Mouse (Mus musculus) heart, embryonic 15.5 days (tissue): Measurements from ENCODE around the gene Ppp2ca. TPM values are rescaled to one million over a fixed set of nuclear protein-coding genes. Genes with fewer than 3 reads are reported as not detected.
A peak's percentile ranks its signal among the peaks of the same experiment; 100 is the strongest.

ENCODE experiments used
- ATAC-seq: fragments of 200-750 bp; cut with Nextera tagmentation; replicated peaks from 2 replicates; pipeline ENCODE4 v1.8.0; 2017; ENCODE audit warnings: low read depth, moderate TSS enrichment; ENCODE audit not compliant: insufficient number of reproducible peaks, insufficient read depth, low FRiP score
- H3K27ac ChIP-seq: fragments of 300-500 bp; sonication (generic); 2 replicates; pipeline ENCODE4 v1.5.1; 2015; ENCODE audit warnings: mild to moderate bottlenecking, inconsistent platforms
- H3K27me3 ChIP-seq: fragments of 300-500 bp; sonication (generic); 2 replicates; pipeline ENCODE4 v1.6.1; 2015; ENCODE audit warnings: inconsistent platforms
- H3K36me3 ChIP-seq: fragments of 300-500 bp; sonication (generic); 2 replicates; pipeline ENCODE4 v1.6.1; 2015; ENCODE audit warnings: mild to moderate bottlenecking, inconsistent platforms
- H3K4me1 ChIP-seq: fragments of 300-500 bp; sonication (generic); replicated peaks from 2 replicates; pipeline ENCODE4 v1.6.1; 2015; ENCODE audit warnings: inconsistent platforms
- H3K4me2 ChIP-seq: fragments of 300-500 bp; sonication (generic); 2 replicates; pipeline ENCODE4 v1.6.1; 2015; ENCODE audit warnings: inconsistent platforms, mild to moderate bottlenecking, moderate library complexity
- H3K4me3 ChIP-seq: fragments of 300-500 bp; sonication (generic); 2 replicates; pipeline ENCODE4 v1.5.1; 2015; ENCODE audit warnings: mild to moderate bottlenecking, inconsistent platforms
- H3K9ac ChIP-seq: fragments of 300-500 bp; sonication (generic); 2 replicates; pipeline ENCODE4 v1.6.1; 2015; ENCODE audit warnings: mild to moderate bottlenecking, inconsistent platforms
- H3K9me3 ChIP-seq: fragments of 300-500 bp; sonication (generic); replicated peaks from 2 replicates; pipeline ENCODE4 v1.6.1; 2016; ENCODE audit warnings: inconsistent platforms
- WGBS: fragments of 180-500 bp; shearing (Covaris S2); methylation state at CpG from one replicate; pipeline ENCODE4 v1.1.7; 2015; ENCODE audit warnings: mixed read lengths; 5-methylcytosine and 5-hydroxymethylcytosine counted together
- polyA plus RNA-seq: library from polyadenylated mRNA; unstranded; fragments of >200 nt; fragmentation: Nextera tagmentation; extraction: Ambion mirVana; gene quantifications from 2 replicates; pipeline ENCODE4 v1.2.1, GENCODE M21; 2015

Gene Ppp2ca
- 62.0 and 67.0 TPM in 2 replicates for polyA plus RNA-seq

DNA sequence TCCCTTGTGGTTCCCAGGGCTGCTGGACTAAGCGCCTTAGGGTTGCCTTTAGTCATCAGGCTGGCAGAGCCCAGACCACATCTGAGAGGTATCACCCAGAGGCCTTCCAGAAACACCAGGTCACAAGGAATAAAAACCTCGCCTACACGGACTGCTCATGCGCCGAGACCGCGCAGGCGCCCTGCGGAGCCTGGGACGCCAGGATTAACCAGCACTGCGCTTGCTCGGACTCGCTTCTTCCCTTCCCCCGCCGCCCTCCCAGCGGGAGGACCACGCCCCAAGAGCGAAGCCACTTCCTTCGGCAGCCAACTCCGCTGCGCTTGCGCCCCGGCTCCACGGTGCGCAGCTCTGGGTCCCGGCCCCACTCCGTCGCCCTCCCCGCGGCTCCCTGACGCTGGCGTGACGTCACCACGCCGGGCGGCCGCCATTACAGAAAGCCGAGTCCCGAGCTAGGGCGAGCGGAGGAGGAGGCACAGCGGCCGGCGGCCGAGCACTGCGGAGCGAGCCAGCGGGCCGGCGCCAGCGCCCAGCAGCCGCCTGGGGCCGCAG lies at the start of gene Ppp2ca:
Gene Ppp2ca (plus strand): TSS at position 284 of the 549 bp plus-strand sequence.
- WGBS, result under 1% methylated on average over 51 of the region's 53 CpGs

GRCm38 (mm10) chr11:52053371-52053770 lies 45.1 kb upstream of the Ppp2ca start:
- Histone ChIP-seq H3K9me3 (no peaks in the 10 kb centered on the region), H3K27me3 (no peaks in the 10 kb centered on the region), H3K27ac (peak overlapping the region; percentile 32), H3K4me1 (peaks cover 16% of the 10 kb centered on the region; the same call in 1 of the 2 replicates), H3K4me3 (no peak overlapping the region), H3K9ac (no peak overlapping the region), H3K36me3 (no peaks in the 10 kb centered on the region), H3K4me2 (no peak overlapping the region)
- ATAC-seq, result no peak
- WGBS, result 51% methylated on average over 6 of the region's 6 CpGs

More for the DNA sequence above, at the start of gene Ppp2ca:
- Histone ChIP-seq H3K9me3 (no peaks in the 10 kb centered on the region), H3K27me3 (no peaks in the 10 kb centered on the region), H3K36me3 (no peaks in the 10 kb centered on the region), H3K27ac (peak within 1 kb of the TSS; percentile 100), H3K4me1 (peaks cover 40% of the 10 kb centered on the region), H3K9ac (peak within 1 kb of the TSS; percentile 98), H3K4me2 (peak within 1 kb of the TSS; percentile 81), H3K4me3 (peak within 1 kb of the TSS; percentile 90)
- ATAC-seq, result peak; percentile 97

DNA sequence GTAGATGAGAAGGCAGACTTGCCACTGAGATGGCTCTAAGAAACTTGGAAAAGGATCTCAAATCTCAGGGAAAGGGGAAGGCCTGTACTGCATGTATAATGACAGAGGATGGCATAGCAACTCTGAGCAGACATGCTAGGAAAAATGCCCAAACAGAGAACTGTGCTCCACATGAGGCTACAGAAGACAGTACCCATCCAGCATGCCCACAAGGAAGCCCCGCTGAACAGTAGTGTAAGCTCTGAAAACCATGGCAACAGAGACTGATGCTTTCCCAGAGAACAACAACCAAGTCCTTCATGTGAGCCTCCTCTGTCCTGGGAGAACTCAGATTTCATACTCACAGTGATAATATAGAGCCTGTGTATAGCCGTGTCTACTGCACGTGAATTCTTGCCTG lies 43.8 kb upstream of the Ppp2ca start:
- 78% methylated on average over 3 of the region's 3 CpGs for WGBS
- H3K4me2 ChIP-seq, result no peak overlapping the region
- ATAC-seq, result no peak

DNA sequence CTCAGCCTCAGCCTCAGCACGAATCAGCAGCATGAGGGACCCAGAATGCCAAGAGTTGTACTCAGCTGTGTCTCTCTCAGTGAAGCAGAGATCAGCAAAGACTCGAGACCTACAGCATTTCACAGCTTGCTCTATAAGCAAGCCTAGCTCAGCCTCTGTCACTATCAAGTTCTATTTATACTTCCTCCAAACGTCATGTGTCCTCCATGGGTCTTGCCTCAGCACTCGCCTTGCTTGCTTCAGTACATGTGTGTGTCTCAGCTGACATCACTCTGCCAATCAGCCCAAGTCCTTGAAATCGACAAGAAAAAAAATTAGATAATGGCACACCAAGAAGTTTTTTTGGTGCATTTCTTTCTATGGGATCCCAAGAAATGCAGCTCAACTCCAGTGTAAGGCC lies 42.3 kb upstream of the Ppp2ca start:
- H3K4me1 ChIP-seq, result peaks cover 16% of the 10 kb centered on the region; the same call in 1 of the 2 replicates
- ATAC-seq, result no peak; the same call in 1 of the 2 replicates
- no peaks in the 10 kb centered on the region for H3K9me3 ChIP-seq
- H3K9ac ChIP-seq, result no peak overlapping the region
- 45% methylated on average over 5 of the region's 5 CpGs for WGBS
- H3K4me3 ChIP-seq, result no peak overlapping the region
- peak overlapping the region; percentile 74 for H3K27ac ChIP-seq
- no peak overlapping the region for H3K4me2 ChIP-seq
- no peaks in the 10 kb centered on the region for H3K36me3 ChIP-seq
- H3K27me3 ChIP-seq, result no peaks in the 10 kb centered on the region

More for the DNA sequence above, 43.8 kb upstream of the Ppp2ca start:
- no peaks in the 10 kb centered on the region for H3K9me3 ChIP-seq
- no peaks in the 10 kb centered on the region for H3K27me3 ChIP-seq
- no peak overlapping the region for H3K9ac ChIP-seq
- no peak overlapping the region for H3K27ac ChIP-seq
- peaks cover 16% of the 10 kb centered on the region; the same call in 1 of the 2 replicates for H3K4me1 ChIP-seq
- H3K36me3 ChIP-seq, result no peaks in the 10 kb centered on the region
- H3K4me3 ChIP-seq, result no peak overlapping the region

GRCm38 (mm10) chr11:52059001-52059400 lies 39.5 kb upstream of the Ppp2ca start:
- H3K9ac ChIP-seq, result no peak overlapping the region
- no peaks in the 10 kb centered on the region for H3K27me3 ChIP-seq
- H3K4me2 ChIP-seq, result no peak overlapping the region
- H3K36me3 ChIP-seq, result no peaks in the 10 kb centered on the region
- H3K9me3 ChIP-seq, result no peaks in the 10 kb centered on the region
- ATAC-seq, result no peak
- no peak overlapping the region for H3K4me3 ChIP-seq
- H3K27ac ChIP-seq, result no peak overlapping the region
- H3K4me1 ChIP-seq, result peaks cover 7% of the 10 kb centered on the region; the same call in 1 of the 2 replicates
- WGBS, result 62% methylated on average over 5 of the region's 5 CpGs

- Histone ChIP-seq H3K4me2 (no peak overlapping the region), H3K4me3 (no peak overlapping the region), H3K9me3 (no peaks in the 10 kb centered on the region), H3K27me3 (no peaks in the 10 kb centered on the region), H3K4me1 (0 out of 2 replicates have a peak, but pooled peaks cover 5% of the 10 kb centered on the region), H3K36me3 (no peaks in the 10 kb centered on the region), H3K27ac (no peak overlapping the region), H3K9ac (no peak overlapping the region)
- ATAC-seq, result no peak
- 85% methylated on average over 4 of the region's 4 CpGs for WGBS
These were observed 38.2 kb upstream of the Ppp2ca start for GRCm38 (mm10) chr11:52060315-52060714.

DNA sequence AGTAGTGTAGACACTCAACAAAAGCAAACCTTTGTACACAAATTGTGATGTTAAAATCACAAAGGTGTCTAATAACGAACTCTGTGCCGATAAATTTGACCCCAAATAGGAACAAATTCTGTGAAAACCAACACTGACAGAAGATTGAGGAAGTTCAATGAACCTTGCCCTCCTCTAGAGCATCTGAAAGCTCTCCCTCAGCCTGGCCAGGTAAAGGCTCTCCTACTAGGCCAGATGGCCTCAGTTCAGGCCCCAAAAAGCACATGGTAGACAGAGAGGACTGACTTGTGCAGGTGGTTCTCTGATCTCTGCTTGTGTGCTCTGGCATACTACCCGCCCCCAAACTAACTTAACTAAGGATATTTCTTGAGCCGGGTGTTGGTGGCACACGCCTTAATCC lies 36.1 kb upstream of the Ppp2ca start:
- Histone ChIP-seq H3K4me2 (no peak overlapping the region), H3K4me1 (peaks cover 2% of the 10 kb centered on the region; the same call in 1 of the 2 replicates), H3K9ac (no peak overlapping the region), H3K36me3 (no peaks in the 10 kb centered on the region), H3K27me3 (no peaks in the 10 kb centered on the region), H3K4me3 (no peak overlapping the region), H3K9me3 (no peaks in the 10 kb centered on the region), H3K27ac (no peak overlapping the region)
- no peak for ATAC-seq
- 91% methylated on average over 5 of the region's 5 CpGs for WGBS

DNA sequence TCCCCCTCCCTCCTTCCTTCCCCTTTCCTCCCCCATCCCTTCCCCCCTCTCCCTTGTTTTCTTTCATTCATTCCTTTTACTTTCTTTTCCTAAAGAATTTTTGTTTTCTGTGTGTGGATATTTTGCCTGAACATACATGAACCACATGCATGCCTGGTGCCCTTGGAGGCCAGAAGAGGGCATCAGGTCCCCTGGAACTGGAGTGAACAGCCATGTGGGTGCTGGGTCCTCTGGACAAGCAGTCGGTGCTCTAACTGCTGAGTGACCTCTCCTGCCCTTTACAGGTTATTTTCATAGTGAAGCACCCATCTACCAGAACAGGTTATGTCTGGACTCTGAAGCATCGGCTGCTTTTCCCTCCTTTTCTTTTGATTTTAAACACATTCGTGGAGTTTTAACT lies 34.1 kb upstream of the Ppp2ca start:
- WGBS, result 40% methylated on average over 3 of the region's 3 CpGs
- ATAC-seq, result no peak
- H3K4me1 ChIP-seq, result peaks cover 2% of the 10 kb centered on the region; the same call in 1 of the 2 replicates

DNA sequence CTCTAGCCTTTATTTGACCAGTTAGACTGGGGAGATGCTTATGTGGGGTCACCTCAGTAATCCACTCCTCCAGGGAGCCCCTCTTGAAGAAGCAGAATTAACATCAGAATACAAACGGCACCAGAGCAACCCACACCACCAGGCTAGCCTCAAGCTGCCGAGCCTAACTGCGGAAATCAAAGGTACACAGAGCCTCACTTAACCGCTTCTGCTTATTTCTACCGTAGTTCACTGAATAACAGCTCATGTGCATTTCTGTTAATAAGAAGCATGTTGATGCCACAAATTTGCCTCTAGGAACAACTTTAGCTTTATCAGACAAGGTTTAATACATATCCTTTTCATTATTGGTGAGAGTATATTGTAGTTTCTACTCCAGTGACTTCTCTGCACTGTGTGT lies 32.6 kb upstream of the Ppp2ca start:
- Histone ChIP-seq H3K36me3 (no peaks in the 10 kb centered on the region), H3K27me3 (no peaks in the 10 kb centered on the region), H3K27ac (no peak overlapping the region), H3K4me3 (no peak overlapping the region), H3K9ac (no peak overlapping the region), H3K9me3 (no peaks in the 10 kb centered on the region), H3K4me2 (peak overlapping the region; percentile 18; the same call in 1 of the 2 replicates), H3K4me1 (peaks cover 2% of the 10 kb centered on the region; the same call in 1 of the 2 replicates)
- 15% methylated on average over 5 of the region's 5 CpGs for WGBS
- no peak for ATAC-seq

More for the DNA sequence above, 34.1 kb upstream of the Ppp2ca start:
- no peak overlapping the region for H3K4me2 ChIP-seq
- no peaks in the 10 kb centered on the region for H3K9me3 ChIP-seq
- no peak overlapping the region for H3K27ac ChIP-seq
- no peak overlapping the region for H3K9ac ChIP-seq
- no peaks in the 10 kb centered on the region for H3K36me3 ChIP-seq
- no peaks in the 10 kb centered on the region for H3K27me3 ChIP-seq
- H3K4me3 ChIP-seq, result no peak overlapping the region

- Histone ChIP-seq H3K4me3 (no peak overlapping the region), H3K36me3 (no peaks in the 10 kb centered on the region), H3K4me1 (0 out of 2 replicates have a peak, but pooled peaks cover 4% of the 10 kb centered on the region), H3K27ac (no peak overlapping the region), H3K9ac (no peak overlapping the region), H3K27me3 (no peaks in the 10 kb centered on the region), H3K4me2 (no peak overlapping the region), H3K9me3 (no peaks in the 10 kb centered on the region)
- 63% methylated on average over 10 of the region's 10 CpGs for WGBS
- ATAC-seq, result no peak
These were observed 26.7 kb upstream of the Ppp2ca start for GRCm38 (mm10) chr11:52071768-52072167.

GRCm38 (mm10) chr11:52073528-52074170 lies 24.8 kb upstream of the Ppp2ca start:
- 72% methylated on average over 8 of the region's 8 CpGs for WGBS
- ATAC-seq, result no peak

More at GRCm38 (mm10) chr11:52073528-52074170, 24.8 kb upstream of the Ppp2ca start:
- Histone ChIP-seq H3K4me1 (peaks cover 13% of the 10 kb centered on the region), H3K27ac (no peak overlapping the region), H3K4me2 (no peak overlapping the region), H3K9ac (no peak overlapping the region), H3K4me3 (no peak overlapping the region), H3K9me3 (no peaks in the 10 kb centered on the region), H3K36me3 (no peaks in the 10 kb centered on the region), H3K27me3 (no peaks in the 10 kb centered on the region)
